In genomic region chr3:53563746-53564145, GRCm38 (mm10) we compare ENCODE assay signal across 7 mouse cellular contexts.
DNase-seq lines count a peak whose midpoint lies in the region; ATAC-seq and TF ChIP-seq lines count a peak whose summit lies in the region.

No protein-coding gene starts in this region.

- H3K4me1 ChIP-seq in forebrain, embryonic 15.5 days: peaks cover 21% of the 10 kb centered on the region
- peaks cover 17% of the 10 kb centered on the region; the same call in 1 of the 2 replicates for H3K4me1 ChIP-seq in kidney, postnatal 0 days (replicated peaks; ENCODE audit: insufficient read depth, low read length)
- no peaks in the 10 kb centered on the region for H3K4me1 ChIP-seq in midbrain, postnatal 0 days (ENCODE audit: insufficient read depth, low read length)
- no peaks in the 10 kb centered on the region for H3K4me1 ChIP-seq in thymus, adult 2 months (replicated peaks; ENCODE audit: control insufficient read depth, insufficient read depth, low read length)

- no peaks in the 10 kb centered on the region for H3K36me3 ChIP-seq in forebrain, embryonic 15.5 days
- H3K36me3 ChIP-seq in kidney, postnatal 0 days (ENCODE audit: insufficient read depth, low read length): no peaks in the 10 kb centered on the region
- no peaks in the 10 kb centered on the region for H3K36me3 ChIP-seq in midbrain, postnatal 0 days (ENCODE audit: insufficient read depth, low read length)
- H3K36me3 ChIP-seq in thymus, adult 2 months (ENCODE audit: control insufficient read depth, insufficient read depth, low read length): no peaks in the 10 kb centered on the region

- TF ChIP-seq CTCF in kidney, postnatal 0 days (IDR thresholded peaks at IDR 0.05; ENCODE audit: low read depth): no peak
- TF ChIP-seq CTCF in midbrain, postnatal 0 days (IDR thresholded peaks at IDR 0.05): no peak
- TF ChIP-seq CTCF in thymus, adult 2 months (IDR thresholded peaks at IDR 0.05; ENCODE audit: borderline replicate concordance, control insufficient read depth, extremely low read depth, insufficient read depth, low read length, poor library complexity): no peak

- peak; percentile 88 for ATAC-seq in forebrain, embryonic 15.5 days (replicated peaks)
- ATAC-seq in kidney, postnatal 0 days (replicated peaks; ENCODE audit: low FRiP score, low read depth): no peak
- peak; percentile 69; the same call in 1 of the 2 replicates for ATAC-seq in midbrain, postnatal 0 days (ENCODE audit: low FRiP score)
- no peak for ATAC-seq in CD4-positive, CD25-positive, alpha-beta regulatory T cell, adult 4 months

- TF ChIP-seq POLR2A in thymus, adult 2 months (IDR thresholded peaks at IDR 0.05; ENCODE audit: control insufficient read depth, extremely low read depth, insufficient read depth, low read length, poor library complexity): no peak

- H3K9me3 ChIP-seq in forebrain, embryonic 15.5 days: no peaks in the 10 kb centered on the region
- H3K9me3 ChIP-seq in kidney, postnatal 0 days (replicated peaks; ENCODE audit: low read length): no peaks in the 10 kb centered on the region
- H3K9me3 ChIP-seq in midbrain, postnatal 0 days (ENCODE audit: low read length): no peaks in the 10 kb centered on the region

- WGBS in forebrain, embryonic 15.5 days: 30% methylated on average over 7 of the region's 7 CpGs
- 42% methylated on average over 7 of the region's 7 CpGs for WGBS in kidney, postnatal 0 days
- WGBS in midbrain, postnatal 0 days: 38% methylated on average over 7 of the region's 7 CpGs
- WGBS in thymus, adult 2 months: 76% methylated on average over 7 of the region's 7 CpGs

- no peak overlapping the region for H3K4me3 ChIP-seq in forebrain, embryonic 15.5 days
- no peak overlapping the region for H3K4me3 ChIP-seq in kidney, postnatal 0 days (replicated peaks; ENCODE audit: low read depth, low read length)
- no peak overlapping the region for H3K4me3 ChIP-seq in midbrain, postnatal 0 days (ENCODE audit: low read depth, low read length)
- H3K4me3 ChIP-seq in thymus, adult 2 months (ENCODE audit: control insufficient read depth, insufficient read depth, low read length): no peak overlapping the region

- H3K4me2 ChIP-seq in forebrain, embryonic 15.5 days (replicated peaks): 0 out of 2 replicates have a peak overlapping the region, but pooled peaks have one; percentile 9
- no peak overlapping the region for H3K4me2 ChIP-seq in kidney, postnatal 0 days (ENCODE audit: low read length)
- no peak overlapping the region for H3K4me2 ChIP-seq in midbrain, postnatal 0 days (ENCODE audit: low read depth, low read length, poor library complexity, severe bottlenecking)

- H3K27ac ChIP-seq in forebrain, embryonic 15.5 days (replicated peaks): 0 out of 2 replicates have a peak overlapping the region, but pooled peaks have one; percentile 12
- peak overlapping the region; percentile 65; the same call in 1 of the 2 replicates for H3K27ac ChIP-seq in kidney, postnatal 0 days
- H3K27ac ChIP-seq in midbrain, postnatal 0 days (ENCODE audit: low read depth, low read length): no peak overlapping the region
- no peak overlapping the region for H3K27ac ChIP-seq in thymus, adult 2 months (ENCODE audit: control insufficient read depth, insufficient read depth, low read length)

- H3K27me3 ChIP-seq in forebrain, embryonic 15.5 days: no peaks in the 10 kb centered on the region
- H3K27me3 ChIP-seq in kidney, postnatal 0 days (ENCODE audit: insufficient read depth, low read length): no peaks in the 10 kb centered on the region
- no peaks in the 10 kb centered on the region for H3K27me3 ChIP-seq in midbrain, postnatal 0 days (ENCODE audit: insufficient read depth, low read length)
- H3K27me3 ChIP-seq in thymus, adult 2 months (ENCODE audit: control insufficient read depth, insufficient read depth, low read length): no peaks in the 10 kb centered on the region

- no peak overlapping the region for H3K9ac ChIP-seq in forebrain, embryonic 15.5 days (replicated peaks)
- H3K9ac ChIP-seq in kidney, postnatal 0 days (ENCODE audit: low read depth, low read length): no peak overlapping the region
- H3K9ac ChIP-seq in midbrain, postnatal 0 days (replicated peaks; ENCODE audit: low read length, poor library complexity, severe bottlenecking): no peak overlapping the region

- DNase-seq in right cerebral cortex, postnatal 10 days (ENCODE audit: low spot score in 2 of 2): peak; percentile 69 to 70
- DNase-seq in right cerebral cortex, postnatal 25 days: no peak
- DNase-seq in kidney, postnatal 0 days (ENCODE audit: low spot score): no peak
- DNase-seq in midbrain, postnatal 0 days (ENCODE audit: low spot score): peak; percentile 93
- DNase-seq in thymus, adult 2 months: no peak

Comparison
In these comparisons a context has a peak if more than half of its experiments do, and no peak if none do; other contexts are left out.
1. DNase-seq: peak in right cerebral cortex, postnatal 10 days (2 of 2) and midbrain, postnatal 0 days (single experiment); none in right cerebral cortex, postnatal 25 days (single experiment), kidney, postnatal 0 days (single experiment) and thymus, adult 2 months (single experiment).
2. ATAC-seq: peak in forebrain, embryonic 15.5 days (single experiment) and midbrain, postnatal 0 days (single experiment); none in kidney, postnatal 0 days (single experiment) and CD4-positive, CD25-positive, alpha-beta regulatory T cell, adult 4 months (single experiment).
3. H3K27ac ChIP-seq: peak in forebrain, embryonic 15.5 days (single experiment) and kidney, postnatal 0 days (single experiment); none in midbrain, postnatal 0 days (single experiment) and thymus, adult 2 months (single experiment).